Mouse (Mus musculus) embryo, embryonic 9.5 days (tissue): ENCODE data around the gene Dync1li2.
A peak's percentile ranks its signal among the peaks of the same experiment; 100 is the strongest.

Experiments
- DNase-seq: peaks from one replicate; pipeline ENCODE4 v3.0.0-alpha.2; 2017; ENCODE audit errors: extremely low spot score

Dync1li2 gene

GRCm38 (mm10) chr8:104442299-104443124, at the start of gene Dync1li2:
Dync1li2 (minus strand) TSS chr8:104443047.
- peak; percentile 94 for DNase-seq

GRCm38 (mm10) chr8:104479091-104479490, 36.2 kb upstream of the Dync1li2 start:
- no peak for DNase-seq

GRCm38 (mm10) chr8:104472465-104472864, 29.6 kb upstream of the Dync1li2 start:
- DNase-seq = no peak

GRCm38 (mm10) chr8:104467463-104467862, 24.6 kb upstream of the Dync1li2 start:
- no peak for DNase-seq

- no peak for DNase-seq
These were observed 9.3 kb upstream of the Dync1li2 start for GRCm38 (mm10) chr8:104452177-104452576.

GRCm38 (mm10) chr8:104448796-104449195, 5.9 kb upstream of the Dync1li2 start:
- DNase-seq = no peak

GRCm38 (mm10) chr8:104446016-104446415, 3.2 kb upstream of the Dync1li2 start:
- no peak for DNase-seq

- DNase-seq = no peak
These were observed 2.4 kb upstream of the Dync1li2 start for GRCm38 (mm10) chr8:104445248-104445647.

GRCm38 (mm10) chr8:104443125-104443679, 355 bp upstream of the Dync1li2 start:
- DNase-seq = no peak

GRCm38 (mm10) chr8:104441613-104442012, 1.2 kb downstream of the Dync1li2 start:
- no peak for DNase-seq

- no peak for DNase-seq
These were observed 3.4 kb downstream of the Dync1li2 start for GRCm38 (mm10) chr8:104439461-104439860.

- no peak for DNase-seq
These were observed 5.2 kb downstream of the Dync1li2 start for GRCm38 (mm10) chr8:104437494-104438135.

GRCm38 (mm10) chr8:104436591-104436990, 6.3 kb downstream of the Dync1li2 start:
- no peak for DNase-seq

- no peak for DNase-seq
These were observed 6.8 kb downstream of the Dync1li2 start for GRCm38 (mm10) chr8:104436038-104436437.

GRCm38 (mm10) chr8:104434826-104435354, 8.0 kb downstream of the Dync1li2 start:
- no peak for DNase-seq

- no peak for DNase-seq
These were observed 8.6 kb downstream of the Dync1li2 start for GRCm38 (mm10) chr8:104434275-104434674.

- DNase-seq = no peak
These were observed 9.5 kb downstream of the Dync1li2 start for GRCm38 (mm10) chr8:104433191-104433842.

- DNase-seq = no peak
These were observed 10.2 kb downstream of the Dync1li2 start for GRCm38 (mm10) chr8:104432656-104433055.

GRCm38 (mm10) chr8:104430230-104430629, 12.6 kb downstream of the Dync1li2 start:
- no peak for DNase-seq

- no peak for DNase-seq
These were observed 15.1 kb downstream of the Dync1li2 start for GRCm38 (mm10) chr8:104427703-104428102.

- no peak for DNase-seq
These were observed 20.5 kb downstream of the Dync1li2 start for GRCm38 (mm10) chr8:104422313-104422712.

GRCm38 (mm10) chr8:104416022-104416421, 26.8 kb downstream of the Dync1li2 start:
- DNase-seq = no peak
